Mouse (Mus musculus) forebrain, embryonic 15.5 days (tissue): Measurements from ENCODE around the gene Adprh. TPM values are rescaled to one million over a fixed set of nuclear protein-coding genes. Genes with fewer than 3 reads are reported as not detected.

Experiments
- ATAC-seq: fragments of 200-750 bp; cut with Nextera tagmentation; replicated peaks from 2 replicates; pipeline ENCODE4 v1.8.0; 2017; ENCODE audit warnings: mild to moderate bottlenecking, moderate TSS enrichment, moderate library complexity
- H3K27ac ChIP-seq: fragments of 300-500 bp; sonication (generic); replicated peaks from 2 replicates; pipeline ENCODE4 v1.5.1; 2015; ENCODE audit warnings: mild to moderate bottlenecking, inconsistent platforms
- H3K27me3 ChIP-seq: fragments of 300-500 bp; sonication (generic); 2 replicates; pipeline ENCODE4 v1.6.1; 2015; ENCODE audit warnings: inconsistent platforms
- H3K36me3 ChIP-seq: fragments of 300-500 bp; sonication (generic); 2 replicates; pipeline ENCODE4 v1.6.1; 2015; ENCODE audit warnings: mild to moderate bottlenecking, inconsistent platforms
- H3K4me1 ChIP-seq: fragments of 300-500 bp; sonication (generic); 2 replicates; pipeline ENCODE4 v1.6.1; 2015; ENCODE audit warnings: inconsistent platforms
- H3K4me2 ChIP-seq: fragments of 300-500 bp; sonication (generic); replicated peaks from 2 replicates; pipeline ENCODE4 v1.6.1; 2015; ENCODE audit warnings: mild to moderate bottlenecking, inconsistent platforms
- H3K4me3 ChIP-seq: fragments of 300-500 bp; sonication (generic); 2 replicates; pipeline ENCODE4 v1.5.1; 2015; ENCODE audit warnings: mild to moderate bottlenecking, inconsistent platforms
- H3K9ac ChIP-seq: fragments of 300-500 bp; sonication (generic); replicated peaks from 2 replicates; pipeline ENCODE4 v1.6.1; 2015; ENCODE audit warnings: mild to moderate bottlenecking, inconsistent platforms
- H3K9me3 ChIP-seq: fragments of 300-500 bp; sonication (generic); 2 replicates; pipeline ENCODE4 v1.6.1; 2016; ENCODE audit warnings: inconsistent platforms
- WGBS: fragments of 180-500 bp; shearing (Covaris S2); methylation state at CpG from one replicate; pipeline ENCODE4 v1.1.7; 2015; ENCODE audit warnings: mixed read lengths; 5-methylcytosine and 5-hydroxymethylcytosine counted together
- polyA plus RNA-seq: library from polyadenylated mRNA; unstranded; fragments of >200 nt; fragmentation: Nextera tagmentation; extraction: Ambion mirVana; gene quantifications from 2 replicates; pipeline ENCODE4 v1.2.1, GENCODE M21; 2015

Adprh gene
- polyA plus RNA-seq, 1 experiment from 2014 or later: 141 TPM

DNA sequence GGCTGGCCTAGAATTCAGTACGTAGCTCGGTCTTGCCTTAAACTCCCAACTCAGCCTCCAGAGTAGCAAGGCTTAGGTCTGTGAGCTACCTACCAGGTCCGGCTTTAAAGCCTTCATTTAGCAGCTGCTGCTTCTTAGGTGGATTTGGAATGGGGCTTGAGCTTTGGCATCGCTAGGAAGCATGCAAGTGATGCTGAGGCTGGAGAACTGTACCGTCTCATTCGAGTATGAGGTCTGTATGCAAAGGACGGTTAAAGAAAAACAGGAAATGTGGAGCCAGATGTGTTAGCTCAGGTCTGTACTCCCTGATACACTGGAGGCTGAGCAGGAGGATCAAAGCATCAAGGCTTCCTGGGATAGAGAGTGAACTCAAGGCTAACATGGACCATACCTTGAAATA lies 9.7 kb upstream of the Adprh start:
- Histone ChIP-seq H3K27ac (no peak overlapping the region), H3K4me3 (no peak overlapping the region)
- 90% methylated on average over 7 of the region's 7 CpGs for WGBS

DNA sequence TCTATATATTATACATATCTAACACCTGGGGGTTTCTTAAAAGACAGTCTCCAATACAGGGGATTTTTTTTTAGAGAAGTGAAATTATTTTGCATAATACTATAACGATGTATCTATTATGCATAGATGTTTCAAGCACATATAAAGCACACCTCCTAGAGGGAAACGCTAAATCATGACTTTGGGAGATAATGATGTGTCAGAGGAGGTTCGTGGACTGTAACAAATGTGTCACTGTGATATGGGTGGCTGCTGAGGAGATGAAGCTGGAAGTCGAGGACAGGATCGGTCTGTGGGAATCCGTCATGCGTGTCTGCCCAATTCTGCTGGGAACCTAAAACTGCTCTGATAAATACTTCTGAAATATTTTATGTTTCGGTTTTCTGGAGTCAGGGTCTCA lies 9.2 kb upstream of the Adprh start:
- no peak for ATAC-seq
- no peaks in the 10 kb centered on the region for H3K27me3 ChIP-seq
- no peaks in the 10 kb centered on the region for H3K36me3 ChIP-seq
- no peak overlapping the region for H3K9ac ChIP-seq
- H3K4me3 ChIP-seq: no peak overlapping the region
- WGBS: 86% methylated on average over 8 of the region's 8 CpGs
- H3K4me2 ChIP-seq: no peak overlapping the region
- no peaks in the 10 kb centered on the region for H3K9me3 ChIP-seq
- no peak overlapping the region for H3K27ac ChIP-seq
- H3K4me1 ChIP-seq: no peaks in the 10 kb centered on the region

More for the DNA sequence above, 9.7 kb upstream of the Adprh start:
- Histone ChIP-seq H3K9ac (no peak overlapping the region), H3K4me1 (no peaks in the 10 kb centered on the region), H3K4me2 (no peak overlapping the region), H3K36me3 (no peaks in the 10 kb centered on the region), H3K9me3 (no peaks in the 10 kb centered on the region), H3K27me3 (no peaks in the 10 kb centered on the region)
- ATAC-seq: no peak

DNA sequence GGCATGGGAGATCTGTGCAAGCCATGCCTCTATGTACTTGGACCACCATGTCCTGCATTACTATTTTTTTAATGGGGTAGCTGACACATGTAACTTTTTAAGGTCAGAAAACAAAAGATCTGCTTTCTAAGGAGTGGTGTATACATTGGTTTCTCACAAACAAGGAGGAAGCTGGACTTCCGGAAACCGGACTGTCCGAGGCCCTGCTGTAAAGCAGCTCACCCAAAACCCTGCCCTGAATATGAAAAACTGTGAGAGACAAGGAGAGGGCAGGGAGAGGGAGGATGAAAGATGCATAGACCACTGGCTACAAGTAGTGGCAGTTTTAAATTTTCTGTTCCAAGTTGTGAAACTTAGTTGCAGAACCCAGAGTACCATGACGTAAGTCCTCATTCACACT lies 7.5 kb upstream of the Adprh start:
- ATAC-seq: no peak
- no peaks in the 10 kb centered on the region for H3K4me1 ChIP-seq
- no peak overlapping the region for H3K4me2 ChIP-seq
- no peak overlapping the region for H3K4me3 ChIP-seq
- H3K9me3 ChIP-seq: no peaks in the 10 kb centered on the region
- H3K27ac ChIP-seq: no peak overlapping the region
- no peaks in the 10 kb centered on the region for H3K27me3 ChIP-seq
- 88% methylated on average over 4 of the region's 4 CpGs for WGBS
- no peak overlapping the region for H3K9ac ChIP-seq
- no peaks in the 10 kb centered on the region for H3K36me3 ChIP-seq

DNA sequence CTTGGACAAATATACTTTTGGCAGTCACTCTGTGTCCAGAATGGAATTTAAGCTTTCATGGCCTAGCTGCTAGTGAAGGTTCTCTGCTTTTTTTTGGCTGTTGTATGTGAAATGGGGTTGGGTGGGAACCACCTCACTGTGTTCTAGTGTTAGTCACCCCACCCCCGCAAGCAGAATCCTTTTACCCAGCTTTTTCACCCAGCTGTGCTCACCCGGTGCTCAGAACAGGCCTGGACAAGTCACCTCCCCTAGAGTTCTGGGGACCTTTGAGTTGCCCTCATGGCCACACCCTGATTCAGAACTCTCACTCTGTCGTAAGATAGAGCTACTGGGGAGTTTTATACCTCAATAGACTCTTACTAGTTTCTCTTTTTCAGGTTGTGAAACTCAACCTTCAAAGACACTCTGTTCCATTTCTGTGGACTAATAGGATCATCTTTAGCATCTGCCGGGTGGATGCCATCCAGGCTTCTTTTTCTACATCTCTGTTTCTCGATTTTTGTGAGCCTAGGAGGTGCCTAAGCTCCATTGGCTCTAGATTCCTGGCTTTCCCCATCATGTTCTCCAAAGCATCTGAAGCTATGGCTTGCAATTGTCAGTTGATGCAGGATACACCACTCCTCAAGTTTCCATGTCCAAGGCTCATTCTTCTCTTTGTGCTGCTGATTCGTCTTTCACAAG lies 6.2 kb upstream of the Adprh start:
- Histone ChIP-seq H3K9ac (no peak overlapping the region), H3K36me3 (no peaks in the 10 kb centered on the region), H3K27ac (no peak overlapping the region), H3K4me3 (no peak overlapping the region), H3K27me3 (no peaks in the 10 kb centered on the region), H3K4me2 (no peak overlapping the region), H3K9me3 (no peaks in the 10 kb centered on the region), H3K4me1 (no peaks in the 10 kb centered on the region)
- no peak for ATAC-seq
- WGBS: 73% methylated on average over 6 of the region's 6 CpGs

DNA sequence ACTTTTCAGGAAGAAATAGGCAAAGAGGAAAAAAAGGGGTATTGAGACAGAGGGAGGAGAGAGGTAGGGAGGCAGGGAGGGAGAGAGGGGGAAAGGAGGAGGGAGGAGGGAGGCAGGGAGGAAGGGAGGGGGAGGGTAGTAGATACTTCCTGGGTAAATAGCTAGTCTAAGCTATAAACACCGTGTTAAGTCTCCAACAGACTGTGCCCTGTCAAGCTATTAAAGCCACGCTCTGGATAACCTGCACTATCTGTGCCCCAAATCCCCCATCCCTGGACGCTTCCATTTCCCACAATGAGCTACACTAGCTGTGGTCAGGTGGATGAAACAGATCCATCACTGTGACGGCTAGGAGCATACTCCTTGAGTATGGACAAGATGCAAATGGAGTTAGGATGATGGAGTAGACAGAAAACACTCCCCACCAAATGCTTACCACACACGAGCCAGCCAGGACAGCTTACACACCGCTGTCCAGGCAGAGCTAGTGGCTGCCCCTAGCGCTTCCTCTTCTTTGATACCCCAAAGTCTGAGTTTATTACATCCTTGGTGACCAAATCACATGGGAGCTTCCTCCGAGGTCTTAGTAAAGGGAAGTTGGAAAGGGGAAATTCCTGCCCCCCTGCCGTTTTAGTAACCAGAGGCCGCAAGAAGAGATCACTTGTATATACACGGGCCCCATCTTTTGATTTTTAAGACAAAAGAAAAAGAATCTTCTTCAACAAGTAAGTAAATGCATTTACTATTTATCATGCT lies 4.5 kb upstream of the Adprh start:
- ATAC-seq: no peak
- Histone ChIP-seq H3K4me3 (no peak overlapping the region), H3K36me3 (no peaks in the 10 kb centered on the region), H3K27ac (no peak overlapping the region), H3K4me2 (no peak overlapping the region), H3K4me1 (peaks cover 3% of the 10 kb centered on the region; the same call in 1 of the 2 replicates), H3K9me3 (no peaks in the 10 kb centered on the region), H3K9ac (no peak overlapping the region), H3K27me3 (no peaks in the 10 kb centered on the region)
- 69% methylated on average over 11 of the region's 11 CpGs for WGBS

DNA sequence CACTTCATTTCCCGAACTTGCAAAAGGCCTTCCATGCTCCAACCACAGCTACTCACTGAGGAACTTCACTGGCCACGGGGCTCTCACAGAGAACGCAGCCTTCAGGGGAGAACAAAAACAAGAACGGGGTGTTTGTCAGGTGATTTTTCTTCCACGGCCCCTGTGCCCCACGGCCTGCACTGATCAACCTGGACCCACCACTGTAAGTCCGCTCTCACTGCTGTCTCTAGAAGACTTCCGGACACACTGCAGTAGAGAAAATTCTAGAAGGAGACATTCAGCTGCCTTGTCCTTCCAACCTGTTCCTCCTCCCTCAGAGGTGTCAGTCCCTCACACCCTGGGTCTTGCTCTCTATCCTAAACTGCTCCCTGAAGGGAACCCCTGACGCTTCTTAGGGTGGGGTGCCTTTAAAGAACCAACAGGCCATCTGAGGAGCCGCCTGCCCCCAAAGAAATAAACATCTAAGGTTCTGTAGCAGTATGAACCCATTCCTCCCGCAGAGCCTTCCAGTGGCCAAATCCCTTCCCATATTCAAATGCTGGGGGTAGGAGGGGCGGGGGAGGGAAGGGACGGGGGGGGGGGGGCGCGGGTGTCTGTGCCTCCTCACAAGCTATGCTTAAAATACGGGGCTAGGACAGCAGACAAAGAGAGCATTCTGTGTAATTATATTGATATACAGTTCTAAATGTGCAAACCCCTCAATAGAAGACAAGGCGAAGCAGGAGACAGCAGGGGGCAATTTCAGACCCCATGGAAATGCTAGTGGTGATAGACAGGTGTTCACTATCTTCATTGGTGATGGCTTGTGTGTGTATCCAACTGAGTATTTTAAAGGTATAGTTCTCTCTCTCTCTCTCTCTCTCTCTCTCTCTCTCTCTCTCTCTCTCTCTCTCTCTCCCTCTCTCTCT lies 3.3 kb upstream of the Adprh start, which contains the start of gene Cd80:
Gene Cd80, plus strand, starts transcription at position 51 of the 908 bp plus-strand sequence.
- Histone ChIP-seq H3K4me3 (no peak within 1 kb of the TSS), H3K9ac (no peak within 1 kb of the TSS), H3K27ac (no peak within 1 kb of the TSS), H3K4me1 (peaks cover 13% of the 10 kb centered on the region), H3K27me3 (no peaks in the 10 kb centered on the region), H3K36me3 (no peaks in the 10 kb centered on the region), H3K9me3 (no peaks in the 10 kb centered on the region), H3K4me2 (no peak within 1 kb of the TSS)
- 73% methylated on average over 17 of the region's 17 CpGs for WGBS
- ATAC-seq: no peak

DNA sequence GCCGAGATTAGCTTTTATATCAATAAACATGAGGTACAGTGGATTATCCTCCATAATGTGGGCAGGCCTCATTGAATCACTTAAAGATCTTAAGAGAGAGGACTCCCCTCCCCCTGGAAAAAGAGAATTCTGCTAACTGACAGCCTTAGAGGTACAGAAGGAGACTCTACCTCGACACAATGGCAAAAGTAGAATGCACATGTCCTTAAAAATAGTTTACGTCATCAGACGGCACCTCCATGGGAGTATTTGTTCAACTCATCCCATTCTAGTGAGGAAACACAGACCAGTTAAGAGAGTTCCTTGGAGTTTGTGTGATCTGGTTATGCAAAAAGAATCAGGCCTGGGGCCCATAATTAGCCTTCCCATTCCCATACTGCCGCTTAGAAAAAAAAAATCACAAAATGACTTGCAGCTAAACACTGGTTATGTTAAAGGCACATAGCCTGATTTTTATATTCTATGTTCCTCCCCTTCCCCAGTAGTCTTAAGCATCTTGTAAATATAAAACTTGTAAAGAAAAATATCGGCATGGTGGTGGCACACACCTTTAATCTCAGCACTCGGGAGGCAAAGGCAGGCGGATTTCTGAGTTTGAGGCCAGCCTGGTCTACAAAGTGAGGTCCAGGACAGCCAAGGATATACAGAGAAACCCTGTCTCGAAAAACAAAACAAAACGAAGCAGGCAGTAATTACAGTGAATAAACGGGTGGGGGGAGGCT lies 2.2 kb upstream of the Adprh start:
- Histone ChIP-seq H3K9me3 (no peaks in the 10 kb centered on the region), H3K4me1 (peaks cover 13% of the 10 kb centered on the region), H3K9ac (no peak overlapping the region), H3K4me2 (no peak overlapping the region), H3K4me3 (no peak overlapping the region), H3K27me3 (no peaks in the 10 kb centered on the region), H3K36me3 (peaks cover 6% of the 10 kb centered on the region), H3K27ac (no peak overlapping the region)
- no peak for ATAC-seq
- WGBS: 78% methylated on average over 11 of the region's 11 CpGs

DNA sequence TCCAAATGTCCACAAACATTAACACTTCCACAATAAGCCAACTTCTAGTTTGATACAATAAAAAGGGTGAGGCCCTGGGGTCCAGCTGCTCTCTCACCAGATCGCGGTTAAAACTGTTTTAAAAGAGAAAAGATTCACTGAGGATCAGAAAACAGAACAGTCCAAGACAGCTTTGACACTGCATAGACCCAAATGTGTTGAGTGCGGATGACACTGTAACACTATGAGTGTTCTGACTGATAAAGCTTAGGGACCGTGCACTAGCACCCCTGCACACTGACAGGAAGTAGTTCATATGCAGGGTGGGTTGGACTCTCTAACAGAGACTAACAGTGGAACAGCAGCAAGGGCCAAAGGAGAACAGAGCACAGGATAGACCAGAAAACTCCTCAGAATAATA lies 1.4 kb upstream of the Adprh start:
- H3K9me3 ChIP-seq: no peaks in the 10 kb centered on the region
- ATAC-seq: no peak
- H3K4me1 ChIP-seq: peaks cover 13% of the 10 kb centered on the region
- no peak overlapping the region for H3K27ac ChIP-seq
- H3K36me3 ChIP-seq: peaks cover 6% of the 10 kb centered on the region
- no peak overlapping the region for H3K4me3 ChIP-seq
- no peaks in the 10 kb centered on the region for H3K27me3 ChIP-seq
- WGBS: 93% methylated on average over 4 of the region's 4 CpGs
- no peak overlapping the region for H3K4me2 ChIP-seq
- H3K9ac ChIP-seq: no peak overlapping the region

DNA sequence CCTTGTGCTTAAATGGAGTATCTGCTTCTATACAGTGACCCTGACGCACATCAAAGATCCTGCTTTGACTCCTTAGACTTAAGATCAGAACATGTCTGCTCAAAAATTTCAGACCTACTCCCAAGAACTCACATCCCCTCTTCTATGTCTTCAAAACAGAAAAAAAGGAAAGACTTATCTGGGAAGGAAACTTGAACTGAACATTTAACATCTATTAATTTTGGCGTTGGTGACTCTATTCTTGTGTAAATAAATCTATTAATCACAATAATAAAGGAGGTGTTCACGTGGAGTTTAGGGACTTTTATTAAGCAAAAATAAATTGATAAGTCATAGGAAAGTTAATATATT lies 675 bp upstream of the Adprh start:
- H3K4me1 ChIP-seq: peaks cover 13% of the 10 kb centered on the region
- 21% methylated on average over 3 of the region's 3 CpGs for WGBS
- H3K4me2 ChIP-seq: peak overlapping the region; percentile 77
- H3K27ac ChIP-seq: peak overlapping the region; percentile 87
- H3K36me3 ChIP-seq: peaks cover 10% of the 10 kb centered on the region
- peak overlapping the region; percentile 98 for H3K9ac ChIP-seq
- ATAC-seq: no peak
- H3K4me3 ChIP-seq: peak overlapping the region; percentile 96
- no peaks in the 10 kb centered on the region for H3K27me3 ChIP-seq
- H3K9me3 ChIP-seq: no peaks in the 10 kb centered on the region

DNA sequence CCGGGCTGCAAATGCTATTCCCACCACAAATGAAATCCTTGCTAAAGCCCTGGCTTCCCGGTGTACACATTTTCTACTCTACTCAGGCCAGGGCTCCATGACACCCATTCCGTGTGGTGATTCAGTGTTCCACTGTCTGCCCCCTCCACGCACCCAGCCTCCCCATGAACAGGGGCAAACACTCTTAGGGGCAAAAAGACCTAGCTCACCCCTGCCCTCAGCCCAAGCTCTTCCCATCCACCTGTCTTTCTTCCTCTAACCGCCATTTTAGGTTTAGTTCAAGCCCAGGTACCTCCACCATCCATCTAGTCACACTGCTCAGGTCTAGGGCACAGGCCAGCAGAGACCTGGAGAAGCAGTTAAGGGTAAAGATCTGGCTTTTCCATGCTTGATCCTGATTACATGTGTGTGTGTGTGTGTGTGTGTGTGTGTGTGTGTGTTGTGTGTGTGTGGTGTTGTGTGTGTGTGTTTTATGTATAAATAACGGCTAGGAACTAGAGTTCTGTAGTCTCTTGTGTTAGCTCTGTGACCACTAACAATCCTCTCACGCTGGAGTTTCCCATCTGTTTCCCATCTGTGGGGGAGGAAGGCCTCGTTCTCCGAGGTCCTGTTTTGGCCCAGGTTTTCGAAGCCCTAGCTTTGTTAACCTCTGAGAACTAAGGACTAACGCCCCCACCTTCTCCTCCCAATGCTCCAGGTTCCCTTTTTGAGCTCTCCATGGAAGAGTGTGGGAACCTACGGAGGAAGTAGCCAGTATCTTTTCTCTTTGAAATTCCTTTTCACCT lies 890 bp downstream of the Adprh start:
- 43% methylated on average over 12 of the region's 12 CpGs for WGBS
- Histone ChIP-seq H3K36me3 (peaks cover 22% of the 10 kb centered on the region), H3K27me3 (no peaks in the 10 kb centered on the region), H3K9me3 (no peaks in the 10 kb centered on the region), H3K27ac (peak overlapping the region; percentile 87), H3K4me3 (peak overlapping the region; percentile 96), H3K9ac (peak overlapping the region; percentile 98), H3K4me1 (peaks cover 13% of the 10 kb centered on the region), H3K4me2 (peak overlapping the region; percentile 77)
- ATAC-seq: no peak; the same call in 1 of the 2 replicates

DNA sequence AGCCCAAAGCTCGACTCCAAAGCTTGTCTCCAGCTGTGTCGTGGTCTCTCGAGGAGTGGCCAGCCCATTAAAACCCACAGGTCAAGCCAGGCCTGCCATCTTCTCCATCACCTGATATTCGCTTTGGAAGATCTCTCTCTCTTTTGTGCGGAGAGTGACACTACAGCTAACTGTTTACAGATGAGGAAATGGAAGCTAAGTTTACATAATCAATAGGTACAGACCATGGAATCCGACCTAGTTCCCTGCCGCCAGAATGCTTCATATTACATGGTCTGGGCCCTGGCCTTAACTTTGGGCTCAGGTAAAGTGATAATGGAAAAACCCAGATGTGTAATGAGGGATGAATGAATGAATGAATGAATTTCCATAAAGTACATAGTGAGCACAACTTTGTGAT lies 1.8 kb downstream of the Adprh start:
- no peak overlapping the region for H3K9ac ChIP-seq
- H3K4me1 ChIP-seq: peaks cover 13% of the 10 kb centered on the region
- ATAC-seq: no peak
- no peak overlapping the region for H3K27ac ChIP-seq
- H3K4me3 ChIP-seq: no peak overlapping the region
- peaks cover 31% of the 10 kb centered on the region for H3K36me3 ChIP-seq
- 94% methylated on average over 7 of the region's 7 CpGs for WGBS
- H3K4me2 ChIP-seq: no peak overlapping the region
- H3K9me3 ChIP-seq: no peaks in the 10 kb centered on the region
- H3K27me3 ChIP-seq: no peaks in the 10 kb centered on the region
